Mouse (Mus musculus) lung, postnatal 10 days (tissue): Measurements from ENCODE around the gene Wnt2b.

Experiments used
- DNase-seq: peaks from one replicate; pipeline ENCODE4 v3.0.0; 2021

Wnt2b gene

GRCm38 (mm10) chr3:104963331-104964276, 1.9 kb upstream of the Wnt2b start:
- DNase-seq: no peak

DNA sequence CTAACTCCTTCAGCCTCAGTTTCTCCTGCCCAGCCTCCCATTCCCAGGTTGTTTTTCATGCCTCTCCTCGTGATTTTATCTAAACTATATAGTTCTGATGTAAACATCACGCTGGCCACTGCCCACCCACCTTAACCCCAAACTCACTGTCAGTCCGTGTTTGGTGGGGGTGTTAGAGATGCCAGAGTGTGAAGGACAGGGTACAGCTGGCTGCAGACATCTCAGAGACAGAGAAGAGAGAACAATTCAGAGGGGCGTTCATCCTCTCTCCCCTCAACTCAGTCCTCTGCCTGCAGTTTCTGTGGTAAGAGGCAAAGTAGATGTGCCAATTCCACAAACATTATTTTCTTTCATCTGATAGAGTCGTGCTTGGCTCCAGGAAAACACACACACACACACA, 1.1 kb upstream of the Wnt2b start:
- no peak for DNase-seq

- DNase-seq: peak; percentile 64
Measured at GRCm38 (mm10) chr3:104962141-104962611, 455 bp upstream of the Wnt2b start.

GRCm38 (mm10) chr3:104960026-104961000, 1.4 kb downstream of the Wnt2b start:
- DNase-seq: no peak

- peak; percentile 76 for DNase-seq
Measured at GRCm38 (mm10) chr3:104956131-104956581, 5.6 kb downstream of the Wnt2b start.

GRCm38 (mm10) chr3:104954551-104954950, 7.2 kb downstream of the Wnt2b start:
- no peak for DNase-seq

DNA sequence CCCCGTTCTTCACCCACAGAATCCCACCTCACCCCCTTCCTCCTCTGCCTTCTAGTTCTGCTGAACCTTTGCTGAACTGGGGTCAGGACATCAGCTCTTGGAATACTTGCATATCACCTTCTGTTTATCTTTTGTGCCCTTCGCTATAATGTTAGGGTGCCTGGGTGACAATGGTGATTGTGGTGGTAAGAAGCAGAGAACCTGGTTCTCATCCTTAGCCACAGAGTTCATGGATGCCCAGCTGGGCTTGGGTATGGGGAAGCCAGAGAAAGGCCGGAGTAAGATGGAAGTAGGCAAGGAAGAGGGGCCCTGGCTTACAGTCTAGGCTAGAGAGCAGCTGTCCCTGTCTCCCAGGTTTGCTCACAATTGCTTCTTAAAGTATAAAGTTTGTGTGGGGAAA, 7.6 kb downstream of the Wnt2b start:
- no peak for DNase-seq

DNA sequence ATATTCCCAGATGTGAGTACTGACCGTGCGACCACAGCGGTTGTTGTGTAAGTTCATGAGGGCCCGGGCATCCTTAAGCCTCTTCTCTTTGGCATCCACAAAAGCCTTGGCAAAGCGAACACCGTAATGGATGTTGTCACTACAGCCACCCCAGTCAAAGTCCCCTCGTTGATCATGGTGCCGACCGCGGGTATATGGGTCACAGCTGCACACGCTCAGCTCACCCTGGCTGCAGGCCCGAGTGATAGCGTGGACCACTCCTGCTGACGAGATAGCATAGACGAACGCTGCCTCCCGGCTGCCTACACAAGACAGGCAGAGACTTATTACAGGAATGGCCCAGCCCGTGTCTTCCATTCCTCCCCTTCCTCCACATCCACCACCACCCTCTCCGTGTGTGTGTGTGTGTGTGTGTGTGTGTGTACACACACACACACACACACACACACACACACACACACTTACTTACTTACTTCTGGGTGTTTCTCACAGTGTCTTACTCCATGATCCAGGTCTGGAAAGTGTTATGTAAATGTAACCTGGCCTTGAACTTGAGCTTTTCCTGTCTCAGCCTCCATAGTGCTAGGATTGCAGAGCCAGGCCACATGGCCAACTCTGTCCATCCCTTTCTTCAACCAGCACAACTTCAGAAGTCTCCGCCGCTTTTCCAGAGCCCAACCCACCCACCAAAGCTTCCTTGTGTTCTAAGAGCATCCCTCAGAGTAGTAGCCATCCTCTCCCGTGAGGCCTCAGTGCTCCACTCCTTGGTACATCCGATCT, 8.6 kb downstream of the Wnt2b start:
- no peak for DNase-seq

DNA sequence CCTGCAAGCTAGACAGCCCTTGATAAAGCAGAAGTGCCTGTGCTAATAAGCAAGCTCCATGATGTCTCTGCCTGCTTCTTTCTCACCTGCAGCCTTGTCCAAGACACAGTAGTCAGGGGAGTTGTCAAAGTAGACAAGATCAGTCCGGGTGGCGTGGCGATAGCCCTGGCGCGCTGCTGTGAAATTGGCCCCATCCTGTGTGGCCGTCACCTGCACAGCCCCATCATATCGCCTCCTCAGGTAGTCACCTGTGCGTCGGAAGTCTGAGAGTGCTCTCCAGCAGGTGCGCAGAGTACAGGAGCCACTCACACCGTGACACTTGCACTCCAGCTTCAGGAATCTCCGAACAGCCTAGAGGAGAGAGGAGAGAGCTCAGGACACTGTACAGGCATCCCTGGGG, 10.8 kb downstream of the Wnt2b start:
- no peak for DNase-seq

DNA sequence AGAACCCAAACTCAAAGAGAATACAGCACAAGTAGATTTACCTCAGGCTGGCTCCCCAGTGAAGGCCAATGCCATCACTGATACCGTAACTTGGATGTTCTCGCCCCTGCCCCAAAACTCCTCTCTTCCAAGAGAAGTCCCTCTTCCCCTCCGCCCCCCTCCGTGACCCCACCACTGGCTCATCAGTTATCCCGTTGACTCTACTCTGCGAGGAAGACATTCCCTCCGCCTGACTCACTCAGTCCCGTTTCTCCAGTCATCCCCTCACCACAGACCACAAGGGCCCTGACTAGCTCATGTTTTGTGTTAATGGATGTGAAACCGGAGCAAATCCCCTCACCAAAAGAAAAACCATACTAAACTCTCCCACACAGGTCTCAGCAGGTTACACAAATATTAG, 16.8 kb downstream of the Wnt2b start:
- DNase-seq: no peak

DNA sequence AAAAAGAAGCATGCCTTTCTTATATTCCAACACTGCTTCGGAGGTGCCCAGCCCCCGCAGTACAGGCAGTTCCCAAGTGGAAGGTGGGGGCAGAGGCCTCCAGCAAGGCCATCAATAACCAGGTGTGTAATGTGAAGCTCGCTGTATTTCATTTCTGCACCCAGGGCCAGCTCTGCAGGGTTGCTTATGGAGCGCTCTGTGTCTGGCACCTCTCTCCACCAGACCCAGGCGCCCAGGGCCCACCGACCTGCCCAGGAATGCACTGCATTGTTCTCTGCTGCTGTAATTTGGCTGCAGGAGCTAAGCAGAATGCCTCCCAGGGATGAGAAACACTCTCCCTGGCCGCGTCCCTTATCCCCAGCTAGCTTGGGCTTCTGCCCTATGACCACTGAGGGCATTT, 18.4 kb downstream of the Wnt2b start:
- DNase-seq: no peak

- DNase-seq: no peak
Measured at GRCm38 (mm10) chr3:104942682-104943081, 19.0 kb downstream of the Wnt2b start.

GRCm38 (mm10) chr3:104940691-104941090, 21.0 kb downstream of the Wnt2b start:
- no peak for DNase-seq

DNA sequence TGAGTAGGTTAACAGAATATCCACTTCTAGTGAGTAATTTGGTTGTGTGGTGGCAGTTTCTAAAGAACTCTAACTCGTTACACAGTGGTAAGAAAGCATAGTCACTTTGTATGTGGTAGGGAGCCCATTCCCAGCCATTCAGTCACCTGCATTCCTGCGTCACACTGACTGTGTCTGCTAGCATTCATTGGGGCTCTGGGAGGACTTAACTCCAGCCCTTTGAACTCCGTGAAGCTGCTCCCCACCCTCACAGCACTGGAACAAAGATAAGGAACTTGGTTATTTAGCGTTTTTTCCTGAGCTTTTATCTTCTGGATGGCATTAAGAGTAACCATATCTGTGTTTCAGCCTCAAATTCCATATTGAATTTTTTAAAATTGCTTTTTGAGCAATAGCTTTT, 23.4 kb downstream of the Wnt2b start:
- no peak for DNase-seq

DNA sequence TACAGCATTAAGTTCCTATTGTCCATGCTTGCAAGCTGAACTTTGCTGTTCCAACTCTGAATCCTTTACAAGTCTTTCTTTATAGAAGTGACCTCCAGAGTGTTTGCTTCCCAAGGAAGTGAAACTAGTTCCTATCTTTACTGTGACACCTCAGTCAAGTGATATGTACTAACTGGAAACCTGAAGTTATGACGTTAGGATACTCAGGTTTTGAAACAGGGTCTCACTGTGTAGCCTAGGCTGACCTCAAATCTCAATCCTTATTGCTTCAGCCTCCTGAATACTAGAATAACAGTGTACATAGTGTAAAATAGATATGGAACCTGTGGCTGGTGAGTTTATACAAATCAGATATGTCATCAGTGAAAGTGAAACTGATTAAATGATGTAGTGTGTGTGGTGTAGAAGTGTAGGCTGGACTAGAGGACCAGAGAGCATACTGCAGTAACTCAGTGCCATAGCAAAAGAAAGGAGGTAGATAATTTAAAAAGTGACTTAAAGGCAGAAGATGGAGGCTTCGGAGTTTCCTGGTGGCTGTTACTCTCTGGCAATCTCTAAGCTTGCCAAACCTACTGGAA, 23.9 kb downstream of the Wnt2b start:
- no peak for DNase-seq

GRCm38 (mm10) chr3:104929385-104929784, 32.3 kb downstream of the Wnt2b start:
- DNase-seq: no peak

GRCm38 (mm10) chr3:104914986-104915385, 46.7 kb downstream of the Wnt2b start:
- no peak for DNase-seq

GRCm38 (mm10) chr3:104909195-104909594, 52.5 kb downstream of the Wnt2b start:
- DNase-seq: no peak

DNA sequence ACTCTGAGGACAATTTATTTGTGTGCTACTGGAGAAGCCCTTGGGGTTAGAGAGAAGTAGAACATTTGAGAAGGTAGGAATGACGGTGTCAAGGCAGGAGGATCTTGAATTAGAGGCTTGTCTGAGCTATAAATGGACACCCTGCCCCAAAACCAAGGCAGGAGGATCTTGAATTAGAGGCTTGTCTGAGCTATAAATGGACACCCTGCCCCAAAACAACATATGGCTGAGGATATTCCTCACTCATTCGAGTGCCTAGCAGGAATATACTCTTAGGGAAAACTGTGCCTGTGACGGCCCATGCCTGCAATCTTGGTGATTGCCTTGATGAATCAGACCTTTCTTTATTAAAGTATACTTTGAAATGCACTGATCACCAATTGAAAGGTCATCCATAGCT, 55.7 kb downstream of the Wnt2b start:
- no peak for DNase-seq

- no peak for DNase-seq
Measured at GRCm38 (mm10) chr3:104905389-104905788, 56.3 kb downstream of the Wnt2b start.

DNA sequence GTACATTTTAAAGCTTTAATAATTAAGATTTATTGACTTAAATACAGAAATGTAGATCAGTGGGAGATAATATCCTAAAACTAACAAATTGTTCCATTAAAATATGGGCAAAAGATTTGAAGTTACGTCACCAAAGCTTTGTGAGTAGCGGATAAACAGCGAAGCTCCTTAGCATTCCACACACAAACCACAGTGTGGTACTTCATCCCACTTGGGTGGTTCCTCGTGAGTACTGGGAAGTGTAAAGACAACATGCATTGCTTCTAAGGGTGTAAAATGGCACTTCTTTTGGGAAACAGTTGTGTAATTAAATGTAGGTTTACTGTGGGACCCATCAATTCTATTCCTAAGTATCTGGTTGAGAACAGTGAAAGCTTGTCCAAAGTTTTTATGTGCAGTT, 60.6 kb downstream of the Wnt2b start:
- no peak for DNase-seq

DNA sequence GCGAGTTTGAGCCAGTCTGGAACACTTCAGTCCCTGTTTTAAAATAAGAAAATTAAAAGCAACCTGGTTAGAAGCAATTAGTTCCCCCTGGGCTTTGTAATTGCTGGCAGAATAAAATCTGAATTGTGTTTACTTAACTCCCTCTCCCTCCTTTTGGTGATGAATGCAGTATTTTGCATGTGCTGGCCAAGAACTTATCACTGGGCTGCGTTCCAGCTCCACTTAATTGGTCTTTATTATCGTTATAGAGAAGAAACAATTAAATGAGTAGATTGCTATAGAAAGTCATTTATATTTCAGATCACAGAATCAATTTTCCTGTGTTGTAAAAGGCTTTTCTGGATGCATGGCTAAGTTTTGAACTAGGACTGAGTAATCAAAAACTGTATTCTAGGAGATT, 65.6 kb downstream of the Wnt2b start:
- no peak for DNase-seq
